Mouse (Mus musculus) 3T3-L1 (cell line): ENCODE data around the gene Fbxo24.

Source experiments
- DNase-seq: peaks from one replicate; pipeline ENCODE4 v3.0.0-alpha.2; 2015; ENCODE audit warnings: low read depth, low spot score

The Fbxo24 gene

DNA sequence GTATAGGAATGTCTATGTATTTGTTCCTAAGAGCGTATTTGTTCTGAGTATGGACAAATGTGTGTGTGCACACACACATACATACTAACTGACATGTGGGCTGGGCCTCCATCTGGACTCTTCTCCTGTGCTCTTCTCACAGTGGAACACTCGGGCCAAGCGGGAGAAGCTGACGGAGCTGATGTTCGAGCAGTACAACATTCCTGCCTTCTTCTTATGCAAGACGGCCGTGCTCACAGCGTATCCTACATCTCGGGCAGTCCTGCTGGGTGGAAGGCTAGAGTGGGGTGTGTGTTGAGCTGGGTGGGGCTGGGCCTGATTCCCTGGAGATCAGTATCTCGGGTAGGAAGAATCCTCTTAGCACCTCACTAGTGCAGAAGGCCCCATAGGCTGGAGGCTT lies 65.8 kb downstream of the Fbxo24 start:
- DNase-seq: no peak
